Mouse (Mus musculus): ENCODE data around the gene Prkcd.

GRCm38 (mm10) chr14:30648478-30648877 lies 22.5 kb upstream of the Prkcd start:
- TF ChIP-seq GATA1 (IDR thresholded peaks at IDR 0.05; ENCODE audit: low read length) = no peak
- no peak for TF ChIP-seq TAL1 (IDR thresholded peaks at IDR 0.05; ENCODE audit: low read length)

Measured in erythroblast, embryonic 14.5 days (primary cell).